Mouse (Mus musculus) kidney, postnatal 0 days (tissue): ENCODE measurements around the gene BC035044. TPM values are rescaled to one million over a fixed set of nuclear protein-coding genes. Genes with fewer than 3 reads are reported as not detected.
"Not testable (repeated sequence)": the region's sequence is repeated elsewhere in the genome, so short reads cannot be mapped to it uniquely, and the experiment has no call there.

Source experiments
- ATAC-seq: fragments of 200-750 bp; cut with Nextera tagmentation; replicated peaks from 2 replicates; pipeline ENCODE4 v1.8.0; 2017; ENCODE audit warnings: low read depth, moderate number of reproducible peaks, moderate TSS enrichment, moderate library complexity; ENCODE audit not compliant: low FRiP score
- DNase-seq: peaks from one replicate; pipeline ENCODE4 v3.0.0-alpha.2; 2016; ENCODE audit warnings: low spot score
- H3K27ac ChIP-seq: fragments of 300-500 bp; sonication (generic); 2 replicates; pipeline ENCODE4 v1.5.1; 2014; ENCODE audit warnings: mild to moderate bottlenecking
- H3K27me3 ChIP-seq: fragments of 300-500 bp; sonication (generic); 2 replicates; pipeline ENCODE4 v1.6.1; 2014; ENCODE audit warnings: low read length, mixed read lengths; ENCODE audit not compliant: insufficient read depth
- H3K36me3 ChIP-seq: fragments of 300-500 bp; sonication (generic); 2 replicates; pipeline ENCODE4 v1.6.1; 2014; ENCODE audit warnings: low read length, mixed read lengths; ENCODE audit not compliant: insufficient read depth
- H3K4me1 ChIP-seq: fragments of 300-500 bp; sonication (generic); replicated peaks from 2 replicates; pipeline ENCODE4 v1.6.1; 2014; ENCODE audit warnings: antibody characterized with exemption, low read length, mixed read lengths; ENCODE audit not compliant: insufficient read depth
- H3K4me2 ChIP-seq: fragments of 300-500 bp; sonication (generic); 2 replicates; pipeline ENCODE4 v1.6.1; 2014; ENCODE audit warnings: mild to moderate bottlenecking, low read length, moderate library complexity, mixed read lengths
- H3K4me3 ChIP-seq: fragments of 300-500 bp; sonication (generic); replicated peaks from 2 replicates; pipeline ENCODE4 v1.5.1; 2014; ENCODE audit warnings: low read depth, low read length
- H3K9ac ChIP-seq: fragments of 300-500 bp; sonication (generic); 2 replicates; pipeline ENCODE4 v1.6.1; 2014; ENCODE audit warnings: low read depth, low read length
- H3K9me3 ChIP-seq: fragments of 300-500 bp; sonication (generic); replicated peaks from 2 replicates; pipeline ENCODE4 v1.6.1; 2016; ENCODE audit warnings: low read length, inconsistent platforms, mixed read lengths
- CTCF ChIP-seq: IDR thresholded peaks from 2 replicates; pipeline ENCODE4 v1.5.1; 2016; ENCODE audit warnings: antibody characterized with exemption, low read depth, mild to moderate bottlenecking, moderate library complexity
- WGBS: fragments of 180-500 bp; shearing (Covaris S2); extraction: QIAGEN DNeasy Blood & Tissue Kit; methylation state at CpG from one replicate; pipeline ENCODE4 v1.1.7; 2014; 5-methylcytosine and 5-hydroxymethylcytosine counted together
- polyA plus RNA-seq: library from polyadenylated mRNA; unstranded; fragments of >200 nt; fragmentation: Nextera tagmentation; extraction: Ambion mirVana; gene quantifications from 2 replicates; pipeline ENCODE4 v1.2.1, GENCODE M21; 2015

The BC035044 gene
- polyA plus RNA-seq, 1 experiment from 2014 or later, result 0.51 TPM

DNA sequence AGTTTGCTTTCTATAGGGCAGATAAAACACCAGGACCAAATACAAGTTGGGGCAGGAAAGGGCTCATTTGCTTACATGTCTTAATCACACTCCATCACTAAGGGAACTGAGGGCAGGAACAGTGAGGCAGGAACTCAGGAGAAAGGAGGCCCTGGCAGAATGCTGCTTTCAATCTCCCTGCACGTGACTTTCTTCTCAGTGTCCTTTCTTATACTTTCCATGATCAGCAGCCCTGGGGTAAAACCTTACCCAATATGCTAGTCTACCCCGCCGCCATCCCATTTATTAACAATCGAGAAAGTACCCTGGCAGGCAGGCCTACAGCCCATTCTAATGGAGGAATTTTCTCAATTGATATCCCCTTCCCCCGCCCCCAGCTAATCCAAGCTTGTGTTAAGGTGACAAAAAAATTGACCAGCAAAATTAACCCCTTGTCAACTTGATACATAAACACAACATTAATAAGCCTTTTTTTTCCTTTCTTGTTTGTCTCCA lies 46.3 kb downstream of the BC035044 start:
- Histone ChIP-seq H3K27ac (0 out of 2 replicates have a peak overlapping the region, but pooled peaks have one; percentile 25), H3K9ac (no peak overlapping the region), H3K9me3 (no peaks in the 10 kb centered on the region), H3K27me3 (no peaks in the 10 kb centered on the region), H3K4me2 (no peak overlapping the region), H3K4me1 (no peaks in the 10 kb centered on the region), H3K36me3 (no peaks in the 10 kb centered on the region), H3K4me3 (no peak overlapping the region)
- ATAC-seq (no peak), DNase-seq (no peak)
- WGBS, result 89% methylated on average over 5 of the region's 5 CpGs
- TF ChIP-seq CTCF, result no peak

DNA sequence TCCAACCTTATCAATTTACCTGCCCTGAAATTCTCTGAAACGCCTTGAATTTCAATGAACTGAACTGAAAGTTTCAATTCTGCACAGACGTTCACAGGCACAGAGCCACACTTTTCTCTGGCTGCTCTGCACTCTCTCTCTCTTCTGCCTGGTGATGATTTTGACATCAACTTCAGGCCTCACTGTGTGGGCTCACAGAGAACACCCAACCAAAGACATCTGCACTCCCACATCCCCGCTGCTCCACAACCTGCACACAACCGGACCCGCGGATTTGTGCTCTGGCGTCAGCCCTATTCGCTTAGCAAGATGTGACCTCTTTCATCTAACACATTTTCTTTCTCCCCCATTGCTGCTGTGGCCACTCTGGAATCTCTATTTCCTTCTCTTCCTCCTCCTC lies 46.8 kb downstream of the BC035044 start:
- H3K4me3 ChIP-seq, result peak overlapping the region; percentile 88; the same call in 1 of the 2 replicates
- no peak for TF ChIP-seq CTCF
- no peaks in the 10 kb centered on the region for H3K9me3 ChIP-seq
- H3K27ac ChIP-seq, result no peak overlapping the region
- no peaks in the 10 kb centered on the region for H3K27me3 ChIP-seq
- peak overlapping the region; percentile 65 for H3K4me2 ChIP-seq
- WGBS, result 24% methylated on average over 8 of the region's 8 CpGs
- no peaks in the 10 kb centered on the region for H3K4me1 ChIP-seq
- no peaks in the 10 kb centered on the region for H3K36me3 ChIP-seq
- DNase-seq, result no peak
- H3K9ac ChIP-seq, result no peak overlapping the region
- ATAC-seq, result no peak

DNA sequence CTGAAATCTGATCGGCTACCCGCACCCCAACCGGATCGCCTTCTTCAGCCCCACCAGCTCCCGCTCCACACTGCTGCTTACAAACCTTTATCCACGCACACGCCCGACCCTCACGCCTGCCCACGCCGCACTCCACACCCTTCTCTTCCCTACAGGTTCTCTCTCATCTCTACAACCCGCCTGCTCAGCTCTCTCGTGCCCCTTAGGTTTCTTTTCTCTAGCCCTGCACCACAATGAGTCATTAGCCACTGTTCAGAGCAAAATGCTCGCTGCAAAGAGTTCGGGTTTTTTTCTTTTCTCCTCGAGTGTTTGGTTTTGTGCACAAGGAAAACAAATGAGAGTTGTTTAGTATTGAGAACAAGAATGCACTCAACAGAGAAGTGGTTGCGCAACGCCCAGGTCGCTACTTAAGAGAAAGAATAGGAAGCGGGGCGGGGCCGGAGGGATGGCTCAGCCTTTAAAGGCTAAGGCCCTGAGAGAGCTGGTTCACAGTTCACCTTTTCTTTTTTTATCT lies 47.4 kb downstream of the BC035044 start:
- Histone ChIP-seq H3K9ac (peak overlapping the region; percentile 83), H3K4me2 (peak overlapping the region; percentile 65), H3K27me3 (no peaks in the 10 kb centered on the region), H3K27ac (peak overlapping the region; percentile 95), H3K36me3 (no peaks in the 10 kb centered on the region), H3K9me3 (no peaks in the 10 kb centered on the region), H3K4me1 (no peaks in the 10 kb centered on the region), H3K4me3 (peak overlapping the region; percentile 88)
- ATAC-seq (peak; percentile 12), DNase-seq (peak; percentile 88)
- no peak for TF ChIP-seq CTCF
- WGBS, result under 1% methylated on average over 22 of the region's 22 CpGs

DNA sequence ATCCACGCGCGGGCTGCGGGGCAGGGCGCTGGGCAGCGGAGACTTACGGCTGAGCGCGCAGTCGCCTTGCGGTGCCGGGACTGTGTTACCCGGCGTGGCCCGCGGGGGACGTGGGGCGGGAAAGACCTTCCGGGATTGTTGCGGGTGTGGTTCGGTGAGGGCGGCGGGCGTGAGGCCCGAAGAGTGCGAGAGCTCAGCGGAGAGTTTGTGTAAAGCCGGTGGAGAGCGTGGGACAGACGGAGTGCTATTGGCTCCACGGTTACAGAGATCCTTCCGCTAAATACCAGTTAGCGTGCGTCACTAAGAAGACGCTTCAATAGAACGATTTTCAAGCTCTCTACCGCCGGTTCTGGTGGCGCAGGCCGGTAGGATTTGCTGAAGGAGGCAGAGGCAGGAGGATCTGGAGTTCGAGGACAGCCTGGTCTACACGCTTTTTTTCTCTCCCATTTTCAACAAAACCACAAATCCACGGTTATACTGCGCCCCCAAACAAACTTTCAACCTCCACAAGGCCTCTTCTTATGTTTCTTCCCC lies 47.9 kb downstream of the BC035044 start:
- WGBS, result under 1% methylated on average over 44 of the region's 44 CpGs
- H3K27ac ChIP-seq, result peak overlapping the region; percentile 95
- no peaks in the 10 kb centered on the region for H3K27me3 ChIP-seq
- H3K4me3 ChIP-seq, result peak overlapping the region; percentile 88
- no peaks in the 10 kb centered on the region for H3K4me1 ChIP-seq
- H3K36me3 ChIP-seq, result no peaks in the 10 kb centered on the region
- TF ChIP-seq CTCF, result peak; percentile 24
- DNase-seq, result peak; percentile 97
- ATAC-seq, result peak; percentile 78
- H3K9ac ChIP-seq, result peak overlapping the region; percentile 83
- no peaks in the 10 kb centered on the region for H3K9me3 ChIP-seq
- H3K4me2 ChIP-seq, result peak overlapping the region; percentile 65

DNA sequence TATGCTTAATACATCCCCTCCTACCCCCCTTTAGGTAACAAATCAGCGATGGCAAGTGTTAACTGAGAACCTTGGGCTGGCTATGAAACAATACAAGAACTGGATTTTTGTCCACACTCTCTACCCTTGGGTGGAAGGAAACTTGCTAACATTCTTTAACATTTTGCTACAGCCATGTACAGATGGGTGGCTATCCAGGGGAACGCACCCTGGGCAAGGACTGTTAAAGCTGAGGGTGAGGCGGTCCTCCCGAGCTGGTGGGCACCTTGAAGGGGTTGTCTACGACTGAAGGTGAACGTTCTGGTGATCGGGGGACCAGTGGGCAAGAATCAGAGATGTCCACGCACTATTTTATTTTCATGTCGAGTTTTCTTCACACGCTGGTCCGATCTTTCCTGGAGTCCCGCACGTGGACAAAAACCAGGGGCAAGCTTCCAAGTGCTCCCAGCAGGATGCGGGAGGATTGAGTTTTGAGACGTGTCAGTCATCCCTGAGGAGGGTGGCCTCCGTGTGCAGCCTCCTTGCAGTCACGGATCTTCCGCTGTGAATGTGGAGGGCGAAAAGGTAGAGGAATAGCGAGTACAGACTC lies 48.5 kb downstream of the BC035044 start:
- WGBS, result under 1% methylated on average over 20 of the region's 20 CpGs
- ATAC-seq (no peak), DNase-seq (peak; percentile 46)
- Histone ChIP-seq H3K27me3 (no peaks in the 10 kb centered on the region), H3K36me3 (no peaks in the 10 kb centered on the region), H3K4me1 (no peaks in the 10 kb centered on the region), H3K4me3 (peak overlapping the region; percentile 88), H3K9ac (peak overlapping the region; percentile 83), H3K4me2 (peak overlapping the region; percentile 65), H3K27ac (peak overlapping the region; percentile 95), H3K9me3 (no peaks in the 10 kb centered on the region)
- no peak for TF ChIP-seq CTCF

DNA sequence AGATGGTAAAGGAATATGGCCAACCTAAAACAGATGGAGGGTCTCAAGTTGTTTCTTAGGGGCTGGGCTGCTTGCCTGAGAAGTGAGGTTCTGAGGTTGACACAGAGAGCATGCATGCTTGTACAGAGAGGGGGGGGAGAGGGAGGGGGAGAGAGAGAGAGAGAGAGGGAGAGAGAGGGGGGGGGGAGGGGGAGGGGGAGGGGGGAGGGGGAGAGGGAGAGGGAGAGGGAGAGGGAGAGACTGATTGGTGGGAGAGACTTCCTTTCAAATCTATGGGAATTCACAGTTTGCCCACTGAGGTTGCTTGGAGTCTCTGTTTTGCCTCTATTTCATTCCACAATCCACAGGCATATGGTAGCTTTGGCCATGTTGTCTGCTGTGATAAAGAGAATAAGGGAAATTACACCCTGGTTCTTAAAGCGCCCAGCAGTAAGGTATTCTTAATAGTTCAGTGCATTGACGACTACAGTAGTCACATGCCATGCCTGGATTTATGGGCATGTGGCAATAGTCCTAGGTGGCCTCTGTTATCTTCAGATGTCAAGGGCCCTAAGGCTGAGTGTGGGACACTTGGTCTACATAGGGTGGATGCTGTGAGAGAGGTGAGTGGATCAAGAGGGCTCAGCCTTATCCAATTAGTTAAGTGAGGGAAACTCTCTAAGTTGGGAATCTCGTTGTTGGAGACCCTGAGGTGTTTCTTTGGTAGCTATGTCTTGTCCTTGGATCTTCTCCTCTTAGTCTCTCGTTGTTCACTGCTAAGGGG lies 49.4 kb downstream of the BC035044 start:
- Histone ChIP-seq H3K27ac (no peak overlapping the region), H3K27me3 (no peaks in the 10 kb centered on the region), H3K4me2 (peak overlapping the region; percentile 65), H3K36me3 (no peaks in the 10 kb centered on the region), H3K4me3 (no peak overlapping the region), H3K9me3 (no peaks in the 10 kb centered on the region), H3K9ac (no peak overlapping the region), H3K4me1 (no peaks in the 10 kb centered on the region)
- 46% methylated on average over 4 of the region's 4 CpGs for WGBS
- ATAC-seq (no peak), DNase-seq (no peak)
- TF ChIP-seq CTCF, result no peak

DNA sequence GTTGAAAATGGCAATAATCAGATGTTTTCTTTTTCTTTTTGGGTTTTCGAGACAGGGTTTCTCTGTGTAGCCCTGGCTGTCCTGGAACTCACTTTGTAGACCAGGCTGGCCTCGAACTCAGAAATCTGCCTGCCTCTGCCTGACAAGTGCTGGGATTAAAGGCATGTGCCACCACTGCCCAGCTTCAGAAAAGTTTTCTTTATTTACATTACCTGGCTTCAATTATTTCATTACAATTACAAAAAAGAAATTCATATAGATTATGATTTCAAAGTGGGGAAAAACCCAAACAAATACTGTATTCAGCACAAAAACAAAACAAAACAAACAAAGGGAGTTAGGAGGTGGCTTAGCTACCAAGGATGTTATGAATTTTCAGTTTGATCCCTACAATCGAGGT lies 50.3 kb downstream of the BC035044 start:
- WGBS, result 90% methylated on average over 3 of the region's 3 CpGs

More for the DNA sequence above, 50.3 kb downstream of the BC035044 start:
- not testable (repeated sequence) for H3K4me1 ChIP-seq, H3K4me2 ChIP-seq, H3K27me3 ChIP-seq, ATAC-seq, H3K9me3 ChIP-seq, DNase-seq, H3K36me3 ChIP-seq, H3K27ac ChIP-seq, H3K4me3 ChIP-seq, H3K9ac ChIP-seq
